Mouse (Mus musculus) c-Kit-negative CD71-positive TER-119-positive erythroid progenitor cells, embryonic 14.5 days (primary cell): ENCODE measurements around the gene Frmd4a.
A peak's percentile ranks its signal among the peaks of the same experiment; 100 is the strongest.
"Not testable (repeated sequence)": the region's sequence is repeated elsewhere in the genome, so short reads cannot be mapped to it uniquely, and the experiment has no call there.

ENCODE experiments used
- DNase-seq: peaks from one replicate; pipeline ENCODE4 v3.0.0-alpha.2; 2013; ENCODE audit warnings: low read depth, low spot score

Gene Frmd4a

DNA sequence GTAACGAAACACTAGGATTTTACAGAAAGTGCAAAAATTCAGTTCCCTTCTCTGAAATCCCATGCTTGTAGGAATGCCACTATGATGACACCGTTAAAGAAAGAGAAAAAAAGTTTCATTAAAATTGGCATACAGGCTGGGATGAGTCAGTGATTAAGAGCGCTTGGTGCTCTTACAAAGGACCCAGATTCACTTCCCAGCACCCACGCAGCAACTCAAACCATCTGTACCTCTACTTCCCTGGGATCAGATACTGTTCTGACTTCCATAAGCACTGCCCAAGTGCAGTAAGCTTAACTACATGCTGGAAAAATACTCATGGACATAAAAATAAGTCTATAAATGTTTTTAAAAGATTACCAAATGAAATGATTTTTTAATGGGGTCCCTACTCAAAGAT lies 599.5 kb downstream of the Frmd4a start:
- no peak for DNase-seq

DNA sequence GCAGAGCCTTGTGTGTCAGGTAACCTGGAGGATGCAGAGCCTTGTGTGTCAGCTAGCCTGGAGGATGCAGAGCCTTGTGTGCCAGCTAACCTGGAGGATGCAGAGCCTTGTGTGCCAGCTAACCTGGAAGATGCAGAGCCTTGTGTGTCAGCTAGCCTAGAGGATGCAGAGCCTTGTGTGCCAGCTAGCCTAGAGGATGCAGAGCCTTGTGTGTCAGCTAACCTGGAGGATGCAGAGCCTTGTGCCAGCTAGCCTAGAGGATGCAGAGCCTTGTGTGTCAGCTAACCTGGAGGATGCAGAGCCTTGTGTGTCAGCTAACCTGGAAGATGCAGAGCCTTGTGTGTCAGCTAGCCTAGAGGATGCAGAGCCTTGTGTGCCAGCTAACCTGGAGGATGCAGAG lies 601.6 kb downstream of the Frmd4a start:
- not testable (repeated sequence) for DNase-seq

DNA sequence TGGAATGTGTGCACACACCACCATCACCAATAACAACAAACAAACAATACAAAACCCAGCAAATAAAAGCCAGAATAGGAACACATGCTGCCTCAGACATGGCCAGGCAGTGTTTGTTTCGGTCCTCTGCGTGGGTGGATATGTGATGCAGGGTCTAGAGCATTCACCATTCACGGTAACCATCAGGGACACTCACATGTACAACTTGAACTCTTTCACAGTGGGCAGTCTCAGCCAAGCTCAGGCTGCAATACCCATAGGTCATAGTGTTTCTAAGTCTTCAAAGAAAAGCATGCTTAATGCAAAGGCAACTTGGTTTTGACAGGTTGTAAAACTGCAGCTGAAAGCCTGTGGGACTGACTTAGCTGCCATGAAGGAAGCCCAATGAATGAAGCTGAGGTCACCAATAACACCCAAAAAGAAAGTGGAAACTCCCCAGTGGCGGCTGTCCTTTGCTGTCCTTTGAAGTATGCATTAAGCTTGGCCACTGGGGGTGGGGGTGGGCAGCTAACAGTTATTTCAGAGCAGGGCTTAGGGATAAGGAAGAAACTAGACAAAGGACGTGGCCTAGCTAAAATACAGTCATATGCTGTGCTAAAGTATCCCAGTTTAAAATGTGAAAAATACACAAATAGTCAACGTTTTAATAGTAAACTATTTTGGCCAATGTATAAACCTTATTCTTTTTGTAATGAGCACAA lies 602.5 kb downstream of the Frmd4a start:
- no peak for DNase-seq

DNA sequence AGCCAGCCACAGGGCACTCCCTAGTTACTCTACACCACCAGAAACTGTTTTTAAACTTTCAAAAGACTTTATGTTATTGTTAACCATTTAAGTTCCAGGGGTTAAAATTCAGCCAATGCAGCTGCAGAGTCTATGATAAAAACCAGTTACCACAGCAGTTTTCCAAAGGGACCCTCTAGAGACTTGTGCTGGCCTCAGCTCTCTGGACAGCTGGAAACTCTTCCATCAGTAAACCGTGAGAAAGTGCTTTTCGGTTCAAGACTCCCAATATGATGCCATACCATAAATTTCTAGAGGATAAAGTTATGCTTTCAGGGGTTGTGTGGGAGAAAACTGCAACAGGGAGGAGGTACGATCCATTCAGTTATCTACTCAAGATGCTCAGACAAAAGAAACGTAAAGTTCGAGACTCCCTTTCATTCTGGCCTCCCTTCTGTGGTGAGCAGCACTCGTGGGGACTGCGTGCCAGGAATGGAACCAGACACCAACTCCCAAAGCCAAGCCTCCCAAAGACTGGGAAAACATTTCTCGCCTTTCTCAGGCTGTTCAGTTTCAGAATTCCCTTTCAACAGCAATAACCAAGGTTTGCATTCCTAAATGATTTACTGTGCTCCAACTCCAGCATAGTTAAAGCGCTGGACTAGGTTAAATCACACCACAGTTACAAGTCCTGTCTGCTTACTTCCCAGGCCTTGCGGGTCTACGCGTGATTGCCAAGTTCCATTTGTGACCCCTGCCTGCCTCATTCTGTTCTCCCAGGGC lies 603.3 kb downstream of the Frmd4a start:
- DNase-seq, result no peak

DNA sequence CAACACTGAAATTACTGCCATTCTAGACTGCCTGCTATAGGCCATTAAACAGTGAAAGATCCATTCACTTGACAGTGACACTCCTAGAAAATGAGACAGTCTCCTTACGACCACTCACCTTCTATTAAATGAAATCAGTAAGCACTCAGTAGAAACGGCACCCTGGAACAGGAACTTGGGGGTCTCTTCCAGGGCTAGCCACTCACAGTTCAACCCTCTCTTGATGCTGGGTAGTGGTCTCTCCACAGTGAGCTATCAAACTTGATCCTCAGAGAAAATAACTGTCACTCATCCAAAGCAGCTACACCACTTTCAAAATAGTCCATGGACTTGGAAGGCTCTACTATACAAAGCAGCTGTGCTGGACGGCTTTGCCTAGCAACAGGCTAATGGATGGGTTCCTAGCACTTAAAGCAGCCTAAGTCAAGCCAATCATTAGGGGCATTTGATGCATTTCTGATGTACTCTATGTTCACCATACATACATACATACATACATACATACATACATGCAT lies 604.0 kb downstream of the Frmd4a start:
- DNase-seq, result no peak

DNA sequence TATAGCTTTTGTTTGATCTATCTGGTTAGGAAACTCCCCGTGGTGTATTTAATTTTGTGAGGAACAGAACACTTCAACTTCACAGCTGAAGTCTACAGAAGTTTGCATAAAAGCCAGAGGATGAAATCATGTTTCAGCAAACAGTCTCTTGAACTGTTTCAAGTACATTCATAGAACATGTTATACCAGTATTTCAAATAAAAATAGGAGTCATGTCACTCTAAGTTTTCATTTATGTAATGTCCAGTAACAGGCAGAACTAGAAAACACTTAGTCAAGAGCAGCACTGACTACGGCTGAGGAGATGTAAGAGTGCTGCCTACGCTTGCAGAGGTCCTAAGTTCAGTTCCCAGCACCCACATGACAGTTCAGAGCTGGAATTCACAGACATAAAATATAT lies 609.4 kb downstream of the Frmd4a start:
- DNase-seq, result no peak

DNA sequence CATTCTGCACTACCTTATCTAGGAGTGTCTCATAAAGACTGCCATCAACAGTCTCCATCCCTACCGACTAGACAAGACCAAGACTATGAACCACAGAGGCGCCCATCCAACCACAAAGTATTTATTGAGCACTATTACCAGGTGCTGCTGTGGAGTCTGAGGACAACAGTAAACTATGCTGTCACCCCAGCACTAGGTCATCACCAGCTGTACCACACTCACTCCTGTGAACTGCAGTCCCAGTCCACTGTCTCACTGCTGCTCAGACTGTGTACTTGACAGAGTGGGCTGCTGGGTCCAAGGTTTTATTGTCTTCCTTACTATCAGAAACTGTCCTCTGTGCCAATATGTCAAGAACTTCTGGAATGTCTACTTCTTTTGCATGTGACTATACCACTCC lies 611.4 kb downstream of the Frmd4a start:
- DNase-seq, result no peak

DNA sequence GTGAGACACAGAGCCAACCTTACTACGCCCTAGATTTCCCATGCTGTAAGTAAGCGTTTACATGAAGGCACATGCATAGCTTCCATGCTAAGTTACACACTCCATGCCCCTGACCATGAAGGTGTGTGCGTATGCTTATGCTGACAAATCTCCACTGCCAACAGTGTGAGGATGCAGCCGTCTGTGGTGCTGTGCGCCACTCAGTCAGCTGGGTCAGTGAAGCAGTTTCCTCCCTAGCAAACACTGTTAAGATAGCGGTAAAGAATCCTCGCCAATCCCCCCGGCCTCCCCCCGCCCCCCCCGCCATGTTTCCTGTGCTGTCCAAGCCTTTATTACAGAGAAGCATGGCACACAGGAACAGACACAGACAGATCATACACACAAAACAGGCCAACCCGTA lies 612.0 kb downstream of the Frmd4a start:
- DNase-seq, result no peak

DNA sequence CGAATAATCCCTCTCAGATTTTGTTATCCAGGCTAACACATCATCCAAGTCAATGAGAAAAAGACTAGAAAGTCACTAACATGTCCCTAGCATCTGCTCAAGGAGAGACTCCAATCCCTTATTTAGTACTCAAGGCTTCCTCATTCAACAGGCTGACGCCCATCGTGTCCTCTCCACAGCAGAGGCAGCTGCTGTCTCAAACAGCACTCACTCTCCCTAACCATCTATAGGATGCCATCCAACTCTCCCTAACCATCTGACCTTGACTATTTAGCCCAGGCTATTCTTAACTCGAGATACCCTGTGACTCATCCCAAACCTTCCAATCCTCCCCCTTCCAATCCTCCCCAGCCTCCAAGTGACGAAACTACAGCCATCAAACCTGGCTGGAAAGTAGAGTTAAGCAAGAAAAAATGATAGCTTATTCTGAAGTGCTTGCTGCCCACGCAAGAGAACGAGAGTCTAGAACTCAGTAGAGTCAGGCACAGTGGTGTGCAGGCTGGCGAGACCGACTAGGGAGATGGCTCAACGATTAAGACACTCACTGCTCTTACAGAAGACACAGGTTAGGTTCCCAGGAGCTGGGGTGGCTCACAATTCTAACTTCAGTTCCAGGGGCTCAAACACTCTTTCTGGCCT lies 612.8 kb downstream of the Frmd4a start:
- DNase-seq, result no peak

DNA sequence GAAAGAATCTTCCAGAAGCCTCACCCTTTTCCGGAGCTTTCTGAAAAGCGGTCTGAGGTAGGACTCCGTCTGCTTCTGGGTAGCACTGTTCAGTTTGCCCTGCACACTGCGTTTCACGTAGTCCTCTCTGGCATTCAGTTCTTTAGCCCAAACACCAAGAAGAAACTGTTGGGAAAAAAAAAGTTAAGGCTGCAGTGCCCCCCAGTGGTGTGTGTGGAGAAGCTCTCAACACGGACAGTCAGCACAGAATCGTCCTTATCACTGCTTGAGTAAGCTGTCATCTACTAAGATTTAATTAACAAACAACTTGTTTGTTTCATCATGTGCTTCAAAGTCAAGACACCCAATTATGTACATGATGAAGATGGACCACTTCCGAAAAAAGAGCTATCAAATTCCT lies 618.3 kb downstream of the Frmd4a start:
- no peak for DNase-seq

DNA sequence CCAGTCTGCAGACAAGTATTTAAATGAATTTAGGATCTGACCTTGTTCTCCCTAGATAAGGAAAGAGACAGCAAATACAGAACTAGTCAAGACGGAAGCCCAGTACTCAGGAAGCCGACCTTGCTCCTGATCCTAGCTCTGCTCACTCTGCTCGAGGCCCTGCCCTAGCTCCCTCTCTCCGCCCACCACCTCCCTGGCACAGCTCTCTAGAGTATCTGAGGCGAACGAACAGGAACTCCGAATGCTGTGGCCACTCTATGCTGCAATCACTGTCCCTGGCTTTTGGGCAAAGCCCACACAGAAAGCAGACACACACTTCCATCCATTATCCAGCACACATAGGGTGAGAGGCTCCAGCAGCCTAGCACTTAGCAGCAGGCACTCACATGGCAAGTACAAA lies 619.1 kb downstream of the Frmd4a start:
- DNase-seq, result no peak

DNA sequence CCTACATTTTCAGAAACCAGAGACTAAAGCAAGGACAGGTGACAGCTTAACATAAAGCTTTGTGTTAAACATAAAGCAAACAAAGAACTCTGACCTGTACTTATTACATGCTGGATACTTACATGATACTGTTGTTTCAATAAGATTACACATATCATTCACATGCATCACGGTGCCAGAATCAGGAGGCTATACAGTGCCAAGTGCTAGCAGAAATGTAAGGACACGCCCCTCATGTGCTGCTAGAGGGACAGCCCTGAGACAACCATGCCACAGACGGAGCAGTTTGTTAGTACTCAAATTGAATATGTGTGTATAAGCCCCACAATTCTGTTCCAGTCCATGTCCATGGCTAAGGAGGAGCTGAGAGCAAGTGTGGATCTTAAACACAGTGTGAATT lies 620.7 kb downstream of the Frmd4a start:
- no peak for DNase-seq

DNA sequence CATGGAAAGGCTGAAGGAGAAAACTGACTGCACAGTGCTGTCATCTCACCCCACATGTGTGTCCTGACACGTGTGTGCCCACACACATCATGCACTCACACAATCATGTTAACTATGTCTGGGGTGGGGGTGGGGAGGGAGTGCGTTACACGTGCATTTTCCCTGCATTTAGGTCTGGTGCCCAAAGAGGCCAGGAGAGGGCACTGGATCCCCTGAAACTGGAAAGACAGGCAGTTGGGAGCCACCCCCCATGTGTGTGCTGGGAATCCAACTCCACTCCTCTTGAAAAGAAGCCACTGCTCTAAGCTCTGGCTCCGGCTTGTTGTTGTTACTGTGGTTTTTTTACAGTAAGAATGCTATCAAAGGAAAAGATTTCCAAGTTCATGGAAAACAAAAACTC lies 627.5 kb downstream of the Frmd4a start:
- DNase-seq, result no peak

DNA sequence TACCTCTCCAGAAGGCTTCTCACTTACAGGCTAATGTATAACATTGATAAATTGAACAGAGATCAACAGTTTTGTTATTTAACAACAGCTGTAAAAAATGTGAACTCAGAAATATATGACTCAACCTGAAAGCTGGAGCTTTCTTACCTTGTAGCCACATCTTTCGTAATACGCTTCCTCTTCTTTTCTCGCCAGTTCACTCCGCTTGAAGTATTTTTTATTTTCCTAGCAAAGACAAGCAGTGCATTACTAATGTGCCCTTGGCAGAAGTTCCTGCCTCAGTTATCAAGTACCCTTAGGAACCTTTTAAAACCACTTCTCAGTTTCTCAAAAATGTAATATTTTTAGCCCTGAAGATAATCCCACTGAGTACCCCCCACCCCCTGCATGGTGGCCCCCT lies 630.6 kb downstream of the Frmd4a start:
- no peak for DNase-seq

DNA sequence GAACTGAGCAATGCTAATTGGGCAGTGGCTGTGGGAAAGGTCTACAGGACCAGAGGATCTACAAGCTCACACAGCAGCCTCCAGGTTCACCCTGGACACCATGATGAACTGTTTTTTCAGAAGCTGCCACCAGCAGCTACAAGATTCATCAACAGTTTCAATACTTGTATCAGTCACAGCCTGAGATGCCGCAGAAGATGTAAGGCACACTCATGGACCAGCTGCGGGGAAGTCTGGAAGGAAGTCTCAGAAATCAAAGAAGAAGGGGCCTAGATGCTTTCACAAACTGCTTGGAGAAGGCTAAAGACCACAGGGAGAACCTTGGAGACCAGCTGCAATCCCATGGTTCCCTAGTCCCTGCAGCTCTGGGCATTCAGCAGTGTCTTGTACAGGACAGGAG lies 632.1 kb downstream of the Frmd4a start:
- DNase-seq, result no peak

DNA sequence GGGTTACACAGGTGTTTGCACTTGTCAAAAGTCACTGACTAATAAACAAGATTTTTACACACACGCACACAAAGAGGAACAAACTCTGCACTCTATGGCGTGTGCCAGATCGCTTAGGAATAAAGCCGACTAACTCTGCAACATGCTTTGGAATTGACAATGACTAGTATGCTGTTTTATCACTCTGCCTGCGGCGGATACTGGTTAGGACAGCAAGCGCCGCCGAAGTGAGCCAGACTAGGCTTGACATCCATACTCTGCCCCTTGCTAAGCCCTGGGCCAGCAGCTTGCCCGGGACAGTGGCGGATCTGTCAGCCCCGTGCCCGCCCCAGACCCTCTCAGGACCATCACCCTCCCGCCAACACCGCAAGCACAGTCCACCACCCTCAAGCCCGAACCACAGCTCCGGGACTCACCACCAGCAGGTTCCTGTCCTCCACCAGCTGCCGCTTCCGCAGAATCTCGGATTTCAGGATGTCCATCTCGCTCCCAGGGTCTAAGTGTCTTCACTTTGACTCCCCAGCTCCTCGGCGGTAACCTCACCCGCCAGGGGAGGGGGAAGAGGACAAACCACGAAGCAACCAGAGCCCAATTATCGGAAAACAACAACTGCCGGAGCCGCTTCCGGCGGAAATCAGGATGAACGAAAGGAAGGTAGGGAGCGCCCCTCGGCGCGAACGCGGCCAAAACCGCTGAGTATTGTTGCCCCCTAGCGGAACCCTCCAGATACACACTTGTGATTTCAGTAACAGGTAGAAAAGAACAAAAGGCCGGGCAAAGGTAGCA lies 634.2 kb downstream of the Frmd4a start, which contains the start of gene Prpf18:
Gene Prpf18, minus strand, starts transcription at position 614 of the 786 bp plus-strand sequence.
- DNase-seq, result peak; percentile 87

DNA sequence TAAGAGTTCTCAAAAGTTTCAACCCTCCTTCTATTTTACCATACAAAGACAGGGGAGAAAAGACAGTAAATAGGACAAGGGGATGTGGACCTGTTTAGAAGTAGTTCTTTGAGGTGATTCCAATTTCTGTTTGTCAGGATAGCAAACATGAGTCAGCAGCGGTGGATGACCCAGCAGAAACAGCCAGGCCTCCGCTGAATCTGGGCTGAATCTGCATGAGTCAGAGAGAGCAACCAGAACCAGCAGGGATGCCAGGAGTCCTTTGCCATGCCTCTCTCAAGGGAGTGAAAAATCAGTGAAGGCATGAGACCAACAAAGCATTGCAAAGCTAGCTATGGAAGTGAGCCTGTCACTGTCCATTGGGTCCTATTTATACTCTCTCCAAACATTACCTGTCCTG lies 643.2 kb downstream of the Frmd4a start:
- DNase-seq, result peak; percentile 24
